Mouse (Mus musculus) megakaryocyte progenitor cell, adult 5-6 weeks (primary cell): ENCODE results near the gene Hcfc2. TPM values are rescaled to one million over a fixed set of nuclear protein-coding genes. Genes with fewer than 3 reads are reported as not detected.

Experiments
- ATAC-seq: replicated peaks from 2 replicates; pipeline ENCODE4 v1.8.0; 2016; ENCODE audit warnings: mild to moderate bottlenecking, moderate TSS enrichment, inconsistent platforms; ENCODE audit not compliant: poor library complexity
- total RNA-seq, 2 experiments: library from RNA; stranded (forward) in 1 of 2; stranded (reverse) in 1 of 2; fragments of 157-497, 149-512 nt in 1 of 2; fragments of 200-1000 nt in 1 of 2; gene quantifications; 2 replicates each; pipeline versions ENCODE4 v1.2.3 to v1.2.4; 2015 to 2017

Gene Hcfc2
- total RNA-seq, 2 experiments from 2014 or later, result 19.6 to 31.5 TPM

DNA sequence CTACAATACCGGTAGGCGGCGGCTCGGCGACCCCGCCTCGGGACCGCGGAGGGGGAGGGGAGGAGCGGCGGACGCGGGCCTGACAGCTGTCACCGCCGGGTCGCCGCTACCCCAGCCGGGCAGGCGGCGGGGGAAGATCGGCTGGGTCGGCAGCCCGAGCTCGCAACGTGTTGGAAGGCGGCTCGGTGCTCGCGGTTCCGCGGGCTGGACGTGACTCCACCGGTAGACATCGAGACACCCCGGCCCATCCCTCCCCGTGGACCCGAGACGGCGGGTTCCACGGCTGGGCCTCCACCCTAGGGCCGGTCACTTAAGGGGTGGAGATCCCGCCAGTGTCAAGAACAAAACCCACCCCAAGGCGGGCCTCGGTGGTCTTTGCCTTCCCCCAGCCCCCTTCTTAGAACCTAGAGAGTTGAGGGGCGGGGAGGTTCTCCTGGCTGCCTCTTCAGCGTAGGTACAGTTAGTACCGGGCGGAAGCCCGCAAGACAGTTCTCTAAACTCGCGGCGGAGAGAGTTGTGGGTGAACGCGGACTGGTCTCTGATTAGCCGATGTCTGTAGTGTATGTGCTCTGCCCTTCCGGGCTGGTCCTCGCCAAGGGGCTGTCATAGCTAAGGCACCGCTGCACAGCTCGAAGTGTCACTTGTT, 3.5 kb downstream of the Hcfc2 start:
- peak; percentile 36 for ATAC-seq

DNA sequence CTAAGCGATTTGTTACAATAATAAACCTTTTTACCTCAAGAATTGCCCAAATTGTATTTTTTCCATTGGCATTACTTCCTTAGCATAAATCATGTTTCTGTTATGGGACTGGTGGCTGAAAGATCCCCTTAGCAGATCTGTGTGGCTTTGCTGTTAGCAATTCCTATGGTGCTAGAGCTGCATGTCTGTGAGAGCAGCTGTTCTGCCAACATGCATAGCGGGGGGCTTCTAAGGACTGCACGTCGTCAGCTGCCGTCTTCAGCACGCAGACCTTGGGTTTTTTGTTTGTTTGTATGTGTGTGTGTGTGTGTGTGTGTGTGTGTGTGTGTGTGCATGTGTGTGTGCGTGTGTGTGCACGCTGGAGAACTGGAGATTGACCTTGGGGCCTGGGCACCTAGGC, 45.4 kb downstream of the Hcfc2 start:
- ATAC-seq, result no peak

DNA sequence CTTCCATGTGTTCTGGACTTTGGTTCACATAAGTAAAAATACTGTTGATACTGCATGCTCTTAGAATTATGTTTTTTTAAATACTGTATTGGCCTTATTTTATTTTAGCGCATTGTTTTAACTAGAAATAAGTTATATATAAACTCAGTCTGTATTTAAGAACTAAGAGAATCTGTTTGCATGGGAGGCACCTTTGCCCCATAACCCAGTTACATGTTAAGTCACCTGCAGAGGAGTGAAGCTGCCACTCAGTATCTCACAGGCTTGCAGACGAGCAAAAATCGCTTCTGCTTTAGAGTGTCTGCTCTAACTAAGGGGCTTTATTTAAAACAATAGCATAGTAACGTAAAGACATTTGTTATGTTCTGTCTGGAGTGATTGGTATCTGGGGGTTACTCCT, 45.9 kb downstream of the Hcfc2 start:
- no peak for ATAC-seq

DNA sequence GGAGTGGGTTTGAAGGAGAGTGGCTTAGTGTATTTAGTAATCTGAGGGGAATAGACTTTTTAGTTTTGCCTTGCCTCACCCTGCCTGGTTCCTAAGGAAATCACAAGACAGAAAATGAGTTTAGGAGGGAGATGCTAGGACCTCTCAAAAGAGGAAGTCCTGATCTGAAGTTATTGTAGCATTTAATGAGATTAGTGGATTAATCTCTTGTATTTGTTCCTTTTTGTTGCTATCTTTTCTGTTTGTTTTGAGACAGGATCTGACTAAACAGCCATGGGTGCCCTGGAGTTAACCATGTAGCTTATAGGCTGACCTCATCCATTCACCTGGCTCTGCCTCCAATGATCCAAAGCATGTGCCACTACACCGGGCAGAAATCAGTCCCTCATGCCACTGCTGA, 46.6 kb downstream of the Hcfc2 start:
- ATAC-seq, result no peak

DNA sequence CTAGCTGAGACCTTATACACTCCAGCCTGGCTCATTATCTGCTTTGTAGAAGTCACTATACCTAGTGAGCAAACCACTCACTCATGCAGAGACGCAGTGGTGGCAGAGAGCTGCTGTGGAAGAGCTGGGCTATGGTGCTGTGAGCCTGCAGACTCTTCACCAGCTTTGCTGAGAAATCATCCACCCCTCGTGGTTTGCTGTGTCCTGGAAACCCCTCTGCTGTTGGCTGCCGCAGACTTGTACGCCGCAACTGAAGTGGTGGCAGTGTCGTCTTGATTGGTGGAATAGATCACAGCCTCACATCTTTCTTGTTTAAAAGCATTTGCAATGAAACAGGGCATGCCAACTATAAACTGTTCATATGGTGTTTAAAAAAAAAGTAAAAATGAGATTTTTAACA, 48.3 kb downstream of the Hcfc2 start:
- no peak for ATAC-seq

DNA sequence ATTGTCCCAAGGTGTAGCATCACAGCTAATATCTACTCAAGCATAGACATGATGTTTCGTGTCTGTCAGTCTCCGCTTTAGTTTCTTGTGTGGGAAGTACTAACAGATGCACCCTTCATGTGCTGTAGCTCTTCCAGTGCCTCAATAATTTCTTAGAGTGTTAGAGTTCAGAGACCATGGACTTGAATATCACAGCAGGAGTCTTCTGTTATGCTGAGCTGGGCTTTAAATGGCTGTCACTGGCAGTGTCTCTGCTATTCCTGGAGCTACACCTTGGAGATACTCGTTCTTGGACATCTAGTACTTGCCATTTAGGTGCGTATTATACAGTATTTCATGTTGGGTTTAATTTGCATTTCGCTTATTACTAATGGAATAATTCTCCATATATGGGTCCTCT, 49.3 kb downstream of the Hcfc2 start:
- ATAC-seq, result no peak

DNA sequence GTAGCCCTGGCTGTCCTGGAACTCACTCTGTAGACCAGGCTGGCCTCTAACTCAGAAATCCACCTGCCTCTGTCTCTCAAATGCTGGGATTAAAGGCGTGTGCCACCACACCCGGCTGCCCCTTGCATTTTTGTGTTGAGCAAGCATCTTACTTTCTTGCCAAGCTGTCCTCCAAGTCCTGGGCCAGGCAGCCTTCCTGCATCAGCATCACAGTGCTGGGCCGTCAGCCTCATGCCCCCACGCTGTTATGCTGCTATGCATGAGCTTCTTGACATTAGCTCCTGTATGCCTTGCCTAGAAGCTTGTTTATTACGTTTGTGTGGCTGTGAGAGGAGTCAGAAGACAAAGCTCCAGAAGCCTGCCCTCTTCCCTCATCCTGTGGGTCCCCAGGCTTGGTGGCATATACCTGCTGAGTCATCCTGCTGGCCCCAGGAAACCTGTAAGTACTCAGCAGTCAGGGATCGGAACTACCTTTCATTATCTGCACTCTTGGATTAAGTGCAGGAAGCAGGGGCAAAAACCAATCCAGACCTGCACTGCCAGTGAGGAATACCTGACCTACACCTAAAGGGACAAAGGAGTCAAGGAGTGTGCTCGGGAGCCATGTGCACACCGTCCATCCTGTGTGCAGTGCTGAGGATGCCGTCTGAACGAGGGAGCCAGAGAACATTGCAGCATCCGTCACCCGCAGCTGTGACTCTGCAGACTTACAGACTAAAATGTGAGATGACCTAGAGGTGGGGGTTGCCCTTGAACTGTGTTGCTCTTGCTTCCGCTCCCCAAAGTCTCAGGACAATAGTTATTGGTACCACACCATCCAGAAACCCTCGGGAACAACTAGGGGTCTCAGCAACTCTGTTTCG, 51.3 kb downstream of the Hcfc2 start:
- 0 out of 2 replicates have a peak, but pooled peaks have one; percentile 25 for ATAC-seq

DNA sequence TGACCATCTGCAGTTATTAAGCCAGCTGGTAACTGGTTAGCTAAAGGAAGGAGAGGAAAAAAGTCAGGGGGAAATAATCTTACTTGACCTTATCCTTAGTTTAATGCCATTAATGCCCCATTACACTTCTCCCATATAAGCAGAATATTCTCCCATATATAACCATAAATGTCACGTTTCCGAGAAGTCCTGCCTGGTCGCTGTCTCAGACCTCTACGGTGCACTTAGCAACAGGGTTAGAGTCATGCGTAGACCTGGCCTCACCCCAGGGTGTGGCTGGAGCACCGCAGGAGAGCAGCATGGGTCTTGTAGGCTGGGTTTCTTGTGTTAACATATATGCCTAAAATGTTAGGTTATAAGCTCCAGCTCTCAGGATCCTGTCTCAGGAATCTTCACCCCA, 54.8 kb downstream of the Hcfc2 start:
- no peak for ATAC-seq

DNA sequence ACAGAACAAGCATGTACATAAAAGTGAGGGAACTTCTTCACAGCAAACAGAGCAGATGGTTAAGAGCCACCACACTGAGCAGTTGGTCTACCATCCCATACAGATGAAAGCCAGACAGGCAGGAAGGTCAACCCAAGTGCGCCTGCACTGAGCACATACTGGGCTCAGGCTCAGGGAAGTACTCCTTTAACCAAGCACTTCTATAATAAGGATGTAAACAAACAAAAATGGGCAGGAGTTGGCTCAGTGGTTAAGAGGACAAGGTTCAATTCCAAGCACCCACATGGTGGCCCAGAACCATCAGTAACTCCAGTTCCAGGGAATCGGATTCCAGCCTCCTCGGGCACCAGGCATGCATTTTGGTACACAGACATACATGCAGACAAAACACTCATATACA, 57.0 kb downstream of the Hcfc2 start:
- 0 out of 2 replicates have a peak, but pooled peaks have one; percentile 1 for ATAC-seq

DNA sequence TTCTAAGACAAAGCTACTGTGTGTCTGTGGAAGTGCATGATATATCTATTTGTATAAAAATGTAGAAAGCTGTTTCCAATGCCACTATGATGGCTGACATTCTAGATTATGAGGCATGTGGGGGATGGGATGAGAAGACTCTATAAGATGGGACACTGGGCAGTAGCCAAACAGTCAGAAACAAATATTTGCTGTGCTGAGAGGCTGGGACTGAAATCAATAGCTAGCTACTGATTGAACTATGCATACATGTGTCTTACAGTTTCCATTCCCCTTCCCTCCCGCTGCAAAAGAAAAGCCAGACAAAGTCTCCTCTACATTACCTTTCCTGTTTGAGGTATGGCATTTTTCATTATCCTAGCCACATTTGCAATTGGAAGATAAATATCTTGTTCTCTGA, 58.7 kb downstream of the Hcfc2 start:
- ATAC-seq, result no peak

DNA sequence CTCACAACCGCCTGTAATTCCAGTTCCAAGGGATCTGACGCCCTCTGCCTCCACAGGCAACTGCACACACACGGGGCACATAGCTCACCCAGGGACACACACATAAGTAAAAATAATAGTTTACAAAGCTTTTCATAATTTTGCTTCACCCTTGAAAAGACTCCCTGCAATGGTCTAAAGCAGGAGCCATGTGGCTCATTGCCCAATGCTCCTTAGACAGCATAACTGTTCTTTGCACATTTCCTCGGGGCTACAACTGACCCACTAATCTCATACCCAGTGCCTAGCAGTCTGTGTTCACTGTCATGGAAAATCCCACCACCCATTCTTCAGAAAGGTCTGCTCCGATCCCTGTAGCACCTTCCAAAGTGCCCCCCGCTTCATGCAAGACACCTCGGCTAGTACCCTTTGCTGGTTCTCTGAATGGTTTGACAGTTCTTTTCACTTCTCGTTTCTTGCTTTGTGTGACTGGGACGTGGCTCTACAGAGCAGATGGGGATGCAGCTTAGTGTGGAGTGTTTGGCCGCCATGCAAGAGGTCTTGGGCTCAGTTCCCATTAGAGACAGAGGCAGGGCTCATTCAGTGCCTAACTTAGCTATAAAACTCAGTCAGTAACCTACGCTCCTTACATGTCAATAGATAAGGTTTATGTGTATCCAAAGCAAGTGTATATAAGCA, 59.4 kb downstream of the Hcfc2 start:
- ATAC-seq, result no peak

DNA sequence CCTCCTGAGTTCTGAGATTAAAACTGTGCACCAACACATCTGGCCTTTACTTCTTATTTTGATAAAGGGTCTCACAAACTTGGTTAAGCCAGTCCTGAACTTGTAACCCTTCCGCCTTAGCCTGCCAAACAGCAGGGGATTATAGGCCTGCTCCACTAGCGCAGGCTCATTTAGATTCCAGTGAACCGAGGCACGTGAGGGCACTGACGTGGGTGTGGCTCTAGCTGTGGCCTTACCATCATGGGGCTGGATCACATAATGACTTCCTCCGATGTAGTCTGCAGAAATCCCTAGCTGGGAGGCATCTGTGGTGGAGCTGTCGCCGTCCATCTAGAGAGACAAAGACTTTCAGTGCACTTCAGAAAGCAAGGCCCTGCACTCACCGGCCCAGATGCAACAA, 60.5 kb downstream of the Hcfc2 start:
- ATAC-seq, result no peak

DNA sequence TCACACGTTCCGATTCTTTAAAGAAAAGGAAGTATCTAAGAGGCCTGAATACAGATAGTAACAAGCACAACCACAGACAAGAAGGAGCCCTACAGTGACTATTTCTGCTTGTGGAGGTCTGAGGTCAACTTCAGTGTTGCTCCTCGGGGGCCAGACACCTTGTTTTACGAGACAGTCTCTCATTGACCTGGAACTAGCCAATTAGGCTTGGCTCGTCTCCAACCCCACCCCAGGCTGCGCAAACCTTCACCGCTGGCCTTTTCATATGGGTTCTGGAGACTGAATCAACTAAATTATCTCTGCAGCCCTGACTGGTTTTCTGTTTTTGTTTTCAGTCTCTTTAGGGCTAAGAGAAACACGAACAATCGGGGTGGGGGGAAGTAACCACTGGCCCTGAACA, 61.4 kb downstream of the Hcfc2 start:
- ATAC-seq, result no peak

DNA sequence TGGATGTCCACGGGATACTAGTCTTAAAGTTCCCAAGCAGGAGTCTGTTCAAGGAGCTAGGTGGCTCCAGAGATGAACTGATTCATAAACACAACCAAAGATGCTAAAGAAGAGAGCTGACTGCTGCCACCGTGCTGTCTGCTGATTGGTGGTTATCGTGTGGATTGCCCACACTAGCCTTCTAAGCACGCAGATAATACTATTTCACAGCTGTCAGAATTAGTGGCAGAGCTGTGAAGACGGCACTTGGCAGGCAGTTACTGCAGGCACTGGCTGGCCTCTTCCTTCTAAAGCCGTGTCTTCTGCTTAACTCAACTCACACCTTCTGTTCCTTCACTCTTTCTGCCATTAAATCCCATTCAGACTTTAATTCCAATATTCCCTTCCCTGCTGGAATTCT, 62.4 kb downstream of the Hcfc2 start:
- no peak for ATAC-seq

DNA sequence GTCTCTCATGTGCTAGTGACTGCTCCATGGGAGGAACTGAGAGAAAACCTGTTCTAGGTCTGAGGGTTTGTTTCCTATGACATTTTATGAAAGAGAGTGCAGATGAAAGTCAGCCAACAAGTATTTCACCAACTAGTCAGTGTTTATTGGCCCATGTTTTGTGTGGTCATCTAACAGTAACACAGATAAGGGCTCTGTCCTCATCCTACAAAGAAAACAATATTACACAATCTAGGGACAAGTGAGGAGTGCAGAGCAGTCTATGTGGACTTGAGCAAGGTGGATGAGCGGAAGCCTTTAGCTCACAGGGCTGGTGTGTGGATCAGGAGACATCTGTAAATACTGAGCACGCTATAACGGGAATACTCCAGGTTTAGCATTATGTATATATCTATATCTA, 62.9 kb downstream of the Hcfc2 start:
- peak; percentile 10; the same call in 1 of the 2 replicates for ATAC-seq

DNA sequence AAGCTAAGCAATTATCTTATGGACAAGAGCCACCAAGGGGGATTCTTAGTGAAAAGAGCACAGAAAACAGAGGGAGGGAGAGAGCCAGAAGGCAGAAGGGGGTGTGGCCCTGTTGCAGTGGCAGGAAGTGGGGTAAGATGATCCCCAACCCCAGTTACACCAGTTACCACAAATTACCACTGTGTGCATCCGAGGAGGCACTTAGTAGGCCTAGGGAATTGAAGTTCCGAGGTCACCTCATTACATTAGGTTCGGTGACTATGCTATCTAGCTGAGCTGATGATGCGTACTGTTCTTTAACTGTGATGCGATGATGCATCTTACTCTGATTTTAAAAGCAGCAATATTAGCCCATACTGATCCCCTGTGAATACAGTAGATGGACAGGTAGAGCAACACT, 63.7 kb downstream of the Hcfc2 start:
- ATAC-seq, result no peak

DNA sequence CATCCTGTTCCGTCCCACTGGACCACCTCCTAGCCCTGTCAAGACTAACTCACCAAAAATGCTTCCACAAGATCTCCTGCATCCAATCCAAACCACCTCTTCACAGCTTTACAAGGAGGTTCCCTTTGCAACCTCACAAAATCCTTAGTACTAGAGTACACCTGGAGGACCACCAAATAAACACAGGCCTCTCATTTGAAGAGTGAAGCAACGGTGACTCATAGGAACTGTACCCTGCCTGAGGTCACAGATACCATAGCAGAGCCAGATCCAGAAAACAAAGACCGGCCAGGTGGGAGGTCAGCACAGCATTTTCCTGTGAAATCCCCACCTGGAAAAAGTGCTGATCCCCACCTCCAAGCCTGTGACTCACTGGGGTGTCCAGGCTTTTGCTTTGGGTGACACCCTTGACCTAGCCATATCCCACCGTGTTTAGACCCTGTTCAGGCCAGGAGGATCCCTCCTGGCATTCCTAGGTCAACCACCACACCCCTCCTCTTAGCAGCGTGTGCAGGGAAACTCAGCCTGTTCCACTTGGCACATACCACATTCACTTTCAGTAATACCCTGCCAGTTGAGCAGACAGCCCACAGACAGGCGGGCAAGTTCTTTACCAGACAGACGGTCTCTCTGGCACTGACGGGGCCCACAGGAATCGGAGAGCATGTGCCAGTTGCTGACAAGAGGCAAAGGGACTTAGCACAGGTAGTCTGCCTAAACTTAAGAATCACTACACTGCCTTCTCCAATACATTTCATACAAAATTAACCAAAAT, 65.3 kb downstream of the Hcfc2 start:
- ATAC-seq, result no peak

DNA sequence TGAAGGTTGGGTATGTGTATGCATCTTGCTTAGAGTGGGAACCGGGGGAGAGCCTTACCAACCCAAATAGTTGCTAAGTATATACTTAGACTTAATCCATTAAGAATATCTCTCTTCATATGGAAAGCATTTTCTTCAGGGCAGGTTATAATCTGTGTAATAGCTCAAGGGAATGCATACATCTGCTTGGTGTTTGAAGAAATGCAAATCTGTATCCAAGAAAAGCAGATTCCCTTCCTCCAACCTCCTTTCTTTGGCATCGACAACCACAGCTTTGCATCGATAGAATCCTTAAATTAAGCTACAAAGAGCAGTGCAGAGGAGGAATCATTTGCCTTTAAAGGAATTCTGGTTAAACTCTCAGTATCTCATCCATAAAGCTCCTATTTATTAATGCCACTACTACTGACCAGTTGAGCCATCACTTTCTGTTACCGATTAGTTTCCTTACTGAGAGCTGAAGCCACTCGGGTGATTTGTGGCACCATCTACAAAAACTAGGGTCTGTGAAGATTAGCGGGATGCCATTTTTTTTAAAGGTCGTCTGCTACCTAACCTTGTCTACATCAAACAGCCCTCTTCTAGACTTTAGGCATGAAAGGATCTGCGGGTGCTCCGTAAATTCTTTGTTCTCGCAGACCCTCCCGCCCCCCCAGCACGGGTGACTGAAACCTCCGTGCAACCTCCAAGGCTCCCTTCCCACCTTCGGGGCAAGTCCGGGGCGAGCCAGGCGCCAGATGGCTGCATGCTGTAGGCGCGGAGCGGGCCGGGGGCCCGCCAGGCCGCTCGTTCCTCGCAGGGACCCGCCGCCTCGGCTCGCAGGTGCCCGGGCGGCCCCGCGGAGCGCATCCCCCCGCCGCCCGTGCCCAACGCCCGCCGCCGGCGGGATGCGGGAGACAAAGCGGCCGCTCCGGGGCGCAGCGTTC, 67.1 kb downstream of the Hcfc2 start:
- ATAC-seq, result no peak

DNA sequence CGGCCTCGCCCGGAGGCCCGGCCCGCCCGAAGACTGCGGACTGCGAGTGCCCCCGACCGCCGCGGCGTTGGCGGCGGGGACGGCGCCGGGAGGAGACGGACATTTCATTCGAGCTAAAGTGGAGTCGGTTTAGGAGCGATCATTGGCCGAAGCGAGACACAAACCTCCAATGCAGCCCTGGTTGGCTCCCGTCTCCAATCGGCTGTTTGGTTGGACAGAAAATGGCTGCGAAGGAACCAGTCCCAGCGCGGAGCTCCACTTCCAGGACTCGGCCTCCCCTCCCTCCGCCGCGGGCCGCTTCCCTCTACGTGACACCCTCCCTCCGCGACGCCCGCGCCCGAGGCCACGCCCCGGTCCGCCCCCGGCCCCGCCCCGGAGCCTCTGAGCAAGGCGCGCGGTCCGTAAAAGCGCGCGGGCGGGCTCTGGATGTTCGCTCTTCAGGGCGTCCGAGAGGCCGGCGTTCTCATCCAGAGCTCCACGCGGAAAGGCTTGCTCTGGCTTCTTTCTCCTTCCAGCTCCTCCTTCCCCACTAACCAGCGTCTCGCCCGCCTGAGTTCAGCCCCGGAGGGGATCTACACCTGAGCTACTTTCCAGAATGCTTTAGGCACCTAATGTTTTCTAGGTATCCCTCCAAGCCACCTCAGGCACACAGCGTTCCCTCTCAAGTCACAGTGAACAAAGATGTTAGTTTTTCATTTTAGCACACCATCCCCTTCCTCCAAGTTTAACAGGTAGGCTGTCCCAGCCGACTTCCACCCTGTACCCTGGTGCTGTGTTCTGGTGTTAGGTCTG, 68.1 kb downstream of the Hcfc2 start, which contains the start of gene Nfyb:
TSS of gene Nfyb (minus strand) at position 305 of the 792 bp plus-strand sequence.
- peak; percentile 93 for ATAC-seq
